Comparison of ENCODE assay signal across 23 mouse cellular contexts in genomic region chr5:21414116-21414820, GRCm38 (mm10). TPM values are rescaled to one million over a fixed set of nuclear protein-coding genes. Genes with fewer than 3 reads are reported as not detected.
DNase-seq lines count a peak whose midpoint lies in the region; ATAC-seq lines count a peak whose summit lies in the region.
"Had no signal": no experiment of that assay in that cellular context is flagged by ENCODE, and none has a peak within 500 bp of the region (broad histone marks: within the 10 kb centered on the region; RNA-seq: fewer than 3 reads in every experiment).

No protein-coding gene starts in this region.

- no peak overlapping the region for H3K4me2 ChIP-seq in heart, embryonic 11.5 days
- H3K4me2 ChIP-seq: embryonic facial prominence, embryonic 12.5 days; limb, embryonic 12.5 days; stomach, embryonic 15.5 days had no signal

- H3K9me3 ChIP-seq in embryonic facial prominence, embryonic 10.5 days, result peaks cover 3% of the 10 kb centered on the region; the same call in 1 of the 2 replicates
- H3K9me3 ChIP-seq in heart, embryonic 11.5 days (replicated peaks; ENCODE audit: control insufficient read depth, low read length), result no peaks in the 10 kb centered on the region
- H3K9me3 ChIP-seq: embryonic facial prominence, embryonic 12.5 days; hindbrain, embryonic 10.5 days; limb, embryonic 12.5 days; stomach, embryonic 15.5 days had no signal

- no peaks in the 10 kb centered on the region for H3K27me3 ChIP-seq in embryonic facial prominence, embryonic 10.5 days (replicated peaks; ENCODE audit: low read depth, poor library complexity, severe bottlenecking)
- no peaks in the 10 kb centered on the region for H3K27me3 ChIP-seq in heart, embryonic 11.5 days (ENCODE audit: control insufficient read depth, insufficient read depth, low read length)
- H3K27me3 ChIP-seq: embryonic facial prominence, embryonic 12.5 days; limb, embryonic 12.5 days; stomach, embryonic 15.5 days had no signal

- H3K4me3 ChIP-seq in embryonic facial prominence, embryonic 10.5 days, result no peak overlapping the region
- H3K4me3 ChIP-seq in heart, embryonic 11.5 days (ENCODE audit: low read depth, low read length), result no peak overlapping the region
- H3K4me3 ChIP-seq: embryonic facial prominence, embryonic 12.5 days; heart, adult 2 months; hindbrain, embryonic 10.5 days; limb, embryonic 12.5 days; stomach, embryonic 15.5 days had no signal

- peak; percentile 14 for DNase-seq in thymus, postnatal 25 days
- DNase-seq in thymus, adult 18-20 months, result no peak
- DNase-seq in R1 (ENCODE audit: low read depth, low spot score), result peak; percentile 77
- DNase-seq in naive thymus-derived CD4-positive, alpha-beta T cell, adult 2 months (ENCODE audit: low read depth), result peak; percentile 64
- DNase-seq in embryonic facial prominence, embryonic 10.5 days (ENCODE audit: low spot score), result no peak
- DNase-seq in urinary bladder, postnatal 36 days (ENCODE audit: low spot score in 2 of 2), result no peak
- DNase-seq: adrenal gland, adult 8-10 months; cerebellum, adult 18-20 months; gastrocnemius, postnatal 10 days; heart, adult 2 months; kidney, adult 8-10 months; kidney, postnatal 36 days; layer of hippocampus, adult 9-11 months; right cerebral cortex, postnatal 4 days had no signal

- WGBS in embryonic facial prominence, embryonic 10.5 days, result 54% methylated on average over 1 of the region's 1 CpGs
- WGBS in heart, embryonic 11.5 days (ENCODE audit: insufficient replicate concordance), result 68% methylated on average over 1 of the region's 1 CpGs

- no peak for ATAC-seq in heart, embryonic 11.5 days (replicated peaks; ENCODE audit: insufficient number of reproducible peaks, low FRiP score, low TSS enrichment)
- ATAC-seq: forebrain, embryonic 16.5 days; lung, postnatal 0 days; Patski had no signal

- H3K4me1 ChIP-seq in embryonic facial prominence, embryonic 10.5 days, result no peaks in the 10 kb centered on the region
- peaks cover 3% of the 10 kb centered on the region; the same call in 1 of the 2 replicates for H3K4me1 ChIP-seq in heart, embryonic 11.5 days (ENCODE audit: control insufficient read depth, insufficient read depth, low read length)
- H3K4me1 ChIP-seq: embryonic facial prominence, embryonic 12.5 days; hindbrain, embryonic 10.5 days; limb, embryonic 12.5 days; stomach, embryonic 15.5 days had no signal

- H3K36me3 ChIP-seq in embryonic facial prominence, embryonic 10.5 days (replicated peaks), result no peaks in the 10 kb centered on the region
- no peaks in the 10 kb centered on the region for H3K36me3 ChIP-seq in heart, embryonic 11.5 days (ENCODE audit: control insufficient read depth, insufficient read depth, low read length)
- H3K36me3 ChIP-seq: embryonic facial prominence, embryonic 12.5 days; hindbrain, embryonic 10.5 days; limb, embryonic 12.5 days; stomach, embryonic 15.5 days had no signal

- H3K27ac ChIP-seq in embryonic facial prominence, embryonic 10.5 days (replicated peaks), result no peak overlapping the region
- no peak overlapping the region for H3K27ac ChIP-seq in heart, embryonic 11.5 days (ENCODE audit: low read depth, low read length)
- H3K27ac ChIP-seq: embryonic facial prominence, embryonic 12.5 days; heart, adult 2 months; hindbrain, embryonic 10.5 days; limb, embryonic 12.5 days; liver, embryonic 14.5 days; stomach, embryonic 15.5 days had no signal

- H3K9ac ChIP-seq in heart, embryonic 11.5 days (ENCODE audit: low read depth, low read length), result no peak overlapping the region
- H3K9ac ChIP-seq: embryonic facial prominence, embryonic 12.5 days; limb, embryonic 12.5 days; liver, embryonic 14.5 days; stomach, embryonic 15.5 days had no signal

RNA-seq across cellular contexts. Expression of gene Ccdc146, which starts 10.2 kb away (rescaled TPM):
- polyA plus RNA-seq in embryonic facial prominence, embryonic 10.5 days (2016; fragmentation: Nextera tagmentation; extraction: Ambion mirVana), result 0.16 TPM in 1 of 2 replicates, not detected in the other
- 2.2 TPM in 2 replicates for polyA plus RNA-seq in heart, embryonic 11.5 days (2014; fragmentation: Nextera tagmentation; extraction: Ambion mirVana)
- polyA plus RNA-seq: embryonic facial prominence, embryonic 12.5 days had no signal

RNA-seq across cellular contexts. Expression of gene Fam185a, which starts 10.5 kb away (rescaled TPM):
- 6.0 and 7.2 TPM in 2 replicates for polyA plus RNA-seq in embryonic facial prominence, embryonic 10.5 days (2016; fragmentation: Nextera tagmentation; extraction: Ambion mirVana)
- 8.0 and 10.0 TPM in 2 replicates for polyA plus RNA-seq in heart, embryonic 11.5 days (2014; fragmentation: Nextera tagmentation; extraction: Ambion mirVana)

RNA-seq across cellular contexts. Expression of gene Fgl2, which starts 41.8 kb away (rescaled TPM):
- 0.49 and 1.1 TPM in 2 replicates for polyA plus RNA-seq in embryonic facial prominence, embryonic 10.5 days (2016; fragmentation: Nextera tagmentation; extraction: Ambion mirVana)
- 19.9 and 31.3 TPM in 2 replicates for polyA plus RNA-seq in heart, embryonic 11.5 days (2014; fragmentation: Nextera tagmentation; extraction: Ambion mirVana)
- polyA plus RNA-seq: Patski had no signal

Comparison
In these comparisons a context has a peak if more than half of its experiments do, and no peak if none do; other contexts are left out.
1. DNase-seq: peak in thymus, postnatal 25 days (single experiment), R1 (single experiment) and naive thymus-derived CD4-positive, alpha-beta T cell, adult 2 months (single experiment); none in thymus, adult 18-20 months (0 of 2), embryonic facial prominence, embryonic 10.5 days (single experiment) and urinary bladder, postnatal 36 days (0 of 2).